ENCODE assay signal across 24 mouse cellular contexts in the genomic region with DNA sequence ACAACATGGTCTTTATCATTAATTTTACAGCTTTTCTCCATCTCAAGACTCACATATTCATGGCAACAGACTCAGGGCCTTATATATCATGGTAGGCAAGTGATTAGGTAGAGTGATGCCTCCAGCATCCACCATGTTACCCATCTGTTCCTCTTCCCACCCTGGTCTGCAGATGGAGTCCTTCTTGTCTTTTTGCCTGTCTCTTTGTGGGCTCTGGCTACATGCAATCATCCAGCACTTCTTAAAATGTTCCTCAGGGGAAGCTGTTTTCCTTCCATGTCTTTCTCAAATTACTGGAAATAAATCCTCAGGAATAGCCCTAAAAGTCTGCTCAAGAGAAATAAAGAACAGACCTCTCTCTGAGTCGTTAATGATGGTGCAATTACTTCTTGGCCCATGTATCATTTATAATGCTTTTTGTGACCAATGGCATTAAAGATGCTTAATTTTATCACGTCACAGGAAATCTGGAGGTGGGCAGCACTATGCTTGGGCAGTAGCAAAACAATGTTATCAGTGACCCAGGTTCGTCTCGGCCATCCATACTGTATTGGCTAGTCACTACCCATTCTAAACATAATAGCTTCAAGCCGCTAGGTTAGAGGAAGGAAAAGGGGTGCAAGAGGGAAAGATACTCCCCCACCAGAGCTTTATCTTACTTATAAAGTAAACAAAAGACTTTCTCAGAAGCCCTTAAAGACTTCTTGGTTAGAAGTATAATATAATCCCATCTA.
A peak's percentile ranks its signal among the peaks of the same experiment; 100 is the strongest.
DNase-seq lines count a peak whose midpoint lies in the region; ATAC-seq and TF ChIP-seq lines count a peak whose summit lies in the region.
"Had no signal": no experiment of that assay in that cellular context is flagged by ENCODE, and none has a peak within 500 bp of the region (broad histone marks: within the 10 kb centered on the region; RNA-seq: fewer than 3 reads in every experiment).

No protein-coding gene starts in this region.

- H3K4me2 ChIP-seq in heart, embryonic 16.5 days (ENCODE audit: low read depth, low read length), result no peak overlapping the region
- H3K4me2 ChIP-seq in kidney, embryonic 14.5 days (replicated peaks; ENCODE audit: low read depth, low read length), result no peak overlapping the region
- no peak overlapping the region for H3K4me2 ChIP-seq in kidney, embryonic 16.5 days (replicated peaks; ENCODE audit: low read depth, low read length)
- no peak overlapping the region for H3K4me2 ChIP-seq in lung, postnatal 0 days (replicated peaks; ENCODE audit: low read depth, low read length)
- H3K4me2 ChIP-seq: embryonic facial prominence, embryonic 13.5 days; embryonic facial prominence, embryonic 15.5 days; forebrain, embryonic 12.5 days had no signal

- no peak overlapping the region for H3K27ac ChIP-seq in heart, embryonic 16.5 days (ENCODE audit: low read length)
- no peak overlapping the region for H3K27ac ChIP-seq in kidney, embryonic 14.5 days (ENCODE audit: low read depth, low read length)
- H3K27ac ChIP-seq in kidney, adult 2 months (ENCODE audit: insufficient read depth, low read depth, low read length), result no peak overlapping the region
- no peak overlapping the region for H3K27ac ChIP-seq in kidney, embryonic 16.5 days (ENCODE audit: low read length)
- H3K27ac ChIP-seq in lung, postnatal 0 days (ENCODE audit: low read length), result no peak overlapping the region
- H3K27ac ChIP-seq: embryonic facial prominence, embryonic 13.5 days; embryonic facial prominence, embryonic 15.5 days; forebrain, embryonic 10.5 days; forebrain, embryonic 12.5 days had no signal

- 0 out of 2 replicates have a peak, but pooled peaks have one; percentile 31 for ATAC-seq in heart, embryonic 16.5 days (replicated peaks; ENCODE audit: extremely low read depth, insufficient read depth, low FRiP score)
- peak; percentile 69 for ATAC-seq in kidney, embryonic 14.5 days (ENCODE audit: low FRiP score, low TSS enrichment)
- 0 out of 2 replicates have a peak, but pooled peaks have one; percentile 61 for ATAC-seq in kidney, embryonic 16.5 days (ENCODE audit: low FRiP score, low TSS enrichment)
- ATAC-seq in lung, postnatal 0 days, result peak; percentile 69
- ATAC-seq: forebrain, embryonic 14.5 days had no signal

- H3K27me3 ChIP-seq in heart, embryonic 16.5 days (ENCODE audit: control insufficient read depth, insufficient read depth, low read length), result no peaks in the 10 kb centered on the region
- no peaks in the 10 kb centered on the region for H3K27me3 ChIP-seq in kidney, embryonic 14.5 days (ENCODE audit: control insufficient read depth, insufficient read depth, low read length)
- no peaks in the 10 kb centered on the region for H3K27me3 ChIP-seq in kidney, adult 2 months (replicated peaks; ENCODE audit: control insufficient read depth, insufficient read depth, low read length)
- H3K27me3 ChIP-seq in kidney, embryonic 16.5 days (ENCODE audit: insufficient read depth, low read length), result no peaks in the 10 kb centered on the region
- H3K27me3 ChIP-seq in lung, postnatal 0 days (replicated peaks; ENCODE audit: insufficient read depth, low read length), result no peaks in the 10 kb centered on the region
- H3K27me3 ChIP-seq: embryonic facial prominence, embryonic 13.5 days; embryonic facial prominence, embryonic 15.5 days; forebrain, embryonic 12.5 days had no signal

- no peak for TF ChIP-seq CTCF in kidney, adult 2 months (conservative IDR thresholded peaks at IDR 0.05; ENCODE audit: insufficient read depth, insufficient read length, low read depth, low read length)
- no peak for TF ChIP-seq CTCF in lung, postnatal 0 days (IDR thresholded peaks at IDR 0.05)

- H3K4me1 ChIP-seq in heart, embryonic 16.5 days (ENCODE audit: control insufficient read depth, insufficient read depth, low read length), result peaks cover 22% of the 10 kb centered on the region
- H3K4me1 ChIP-seq in kidney, embryonic 14.5 days (ENCODE audit: control insufficient read depth, insufficient read depth, low read length), result peaks cover 3% of the 10 kb centered on the region; the same call in 1 of the 2 replicates
- H3K4me1 ChIP-seq in kidney, adult 2 months (ENCODE audit: control insufficient read depth, insufficient read depth, low read length), result no peaks in the 10 kb centered on the region
- peaks cover 14% of the 10 kb centered on the region for H3K4me1 ChIP-seq in kidney, embryonic 16.5 days (ENCODE audit: insufficient read depth, low read length)
- no peaks in the 10 kb centered on the region for H3K4me1 ChIP-seq in lung, postnatal 0 days (ENCODE audit: insufficient read depth, low read depth, low read length)
- H3K4me1 ChIP-seq: embryonic facial prominence, embryonic 13.5 days; embryonic facial prominence, embryonic 15.5 days; forebrain, embryonic 12.5 days had no signal

- peak; percentile 60 for TF ChIP-seq EP300 in lung, postnatal 0 days (IDR thresholded peaks at IDR 0.05)

- no peaks in the 10 kb centered on the region for H3K36me3 ChIP-seq in heart, embryonic 16.5 days (ENCODE audit: control insufficient read depth, insufficient read depth)
- no peaks in the 10 kb centered on the region for H3K36me3 ChIP-seq in kidney, embryonic 14.5 days (ENCODE audit: control insufficient read depth, insufficient read depth, low read length)
- no peaks in the 10 kb centered on the region for H3K36me3 ChIP-seq in kidney, adult 2 months (ENCODE audit: control insufficient read depth, insufficient read depth, low read length)
- H3K36me3 ChIP-seq in kidney, embryonic 16.5 days (ENCODE audit: insufficient read depth, low read length), result no peaks in the 10 kb centered on the region
- no peaks in the 10 kb centered on the region for H3K36me3 ChIP-seq in lung, postnatal 0 days (ENCODE audit: insufficient read depth, low read length)
- H3K36me3 ChIP-seq: embryonic facial prominence, embryonic 13.5 days; embryonic facial prominence, embryonic 15.5 days; forebrain, embryonic 10.5 days; forebrain, embryonic 12.5 days had no signal

- no peak for TF ChIP-seq POLR2A in kidney, adult 2 months (IDR thresholded peaks at IDR 0.05; ENCODE audit: low read depth, low read length)

- H3K9ac ChIP-seq in heart, embryonic 16.5 days (ENCODE audit: low read length), result no peak overlapping the region
- H3K9ac ChIP-seq in kidney, embryonic 14.5 days (ENCODE audit: low read depth, low read length), result no peak overlapping the region
- H3K9ac ChIP-seq in kidney, embryonic 16.5 days (replicated peaks; ENCODE audit: low read length), result no peak overlapping the region
- no peak overlapping the region for H3K9ac ChIP-seq in lung, postnatal 0 days (replicated peaks; ENCODE audit: low read depth)
- H3K9ac ChIP-seq: embryonic facial prominence, embryonic 13.5 days; embryonic facial prominence, embryonic 15.5 days; forebrain, embryonic 12.5 days had no signal

- H3K4me3 ChIP-seq in heart, embryonic 16.5 days (ENCODE audit: low read length), result no peak overlapping the region
- no peak overlapping the region for H3K4me3 ChIP-seq in kidney, embryonic 14.5 days (ENCODE audit: low read length)
- no peak overlapping the region for H3K4me3 ChIP-seq in kidney, adult 2 months (ENCODE audit: insufficient read depth, low read depth, low read length)
- no peak overlapping the region for H3K4me3 ChIP-seq in kidney, embryonic 16.5 days (ENCODE audit: low read length)
- no peak overlapping the region for H3K4me3 ChIP-seq in lung, postnatal 0 days (ENCODE audit: low read depth, low read length)
- H3K4me3 ChIP-seq: embryonic facial prominence, embryonic 13.5 days; embryonic facial prominence, embryonic 15.5 days; erythroblast, embryonic 14.5 days; forebrain, embryonic 10.5 days; forebrain, embryonic 12.5 days had no signal

- no peaks in the 10 kb centered on the region for H3K9me3 ChIP-seq in heart, embryonic 16.5 days (replicated peaks; ENCODE audit: control insufficient read depth, low read length)
- H3K9me3 ChIP-seq in kidney, embryonic 14.5 days (ENCODE audit: control insufficient read depth, low read length), result no peaks in the 10 kb centered on the region
- H3K9me3 ChIP-seq in kidney, embryonic 16.5 days (ENCODE audit: low read length), result no peaks in the 10 kb centered on the region
- H3K9me3 ChIP-seq in lung, postnatal 0 days (ENCODE audit: low read length), result no peaks in the 10 kb centered on the region
- H3K9me3 ChIP-seq: embryonic facial prominence, embryonic 13.5 days; embryonic facial prominence, embryonic 15.5 days; forebrain, embryonic 10.5 days; forebrain, embryonic 12.5 days had no signal

- no peak for DNase-seq in heart, adult 9 months (ENCODE audit: low spot score in 2 of 2)
- DNase-seq in kidney, adult 2 months, result no peak
- no peak for DNase-seq in kidney, postnatal 10 days
- peak; percentile 15 for DNase-seq in lung, postnatal 0 days (ENCODE audit: low spot score)
- DNase-seq in lung, postnatal 36 days, result no peak
- DNase-seq: adrenal gland, adult 2 months; adrenal gland, postnatal 10 days; adrenal gland, postnatal 25 days; cerebellum, adult 11 months; cerebellum, adult 18-20 months; cerebellum, adult 8-10 months; cerebellum, adult 9-11 months; cerebellum, postnatal 14 days; cerebellum, postnatal 36 days; embryo, embryonic 11 days had no signal

- 66% methylated on average over 5 of the region's 5 CpGs for WGBS in heart, embryonic 16.5 days
- 25% methylated on average over 5 of the region's 5 CpGs for WGBS in kidney, embryonic 14.5 days
- WGBS in kidney, adult 2 months, result 37% methylated on average over 5 of the region's 5 CpGs
- 17% methylated on average over 5 of the region's 5 CpGs for WGBS in kidney, embryonic 16.5 days
- WGBS in lung, postnatal 0 days, result 52% methylated on average over 5 of the region's 5 CpGs
